Mouse (Mus musculus): Measurements from ENCODE around the gene Fsip2.

DNA sequence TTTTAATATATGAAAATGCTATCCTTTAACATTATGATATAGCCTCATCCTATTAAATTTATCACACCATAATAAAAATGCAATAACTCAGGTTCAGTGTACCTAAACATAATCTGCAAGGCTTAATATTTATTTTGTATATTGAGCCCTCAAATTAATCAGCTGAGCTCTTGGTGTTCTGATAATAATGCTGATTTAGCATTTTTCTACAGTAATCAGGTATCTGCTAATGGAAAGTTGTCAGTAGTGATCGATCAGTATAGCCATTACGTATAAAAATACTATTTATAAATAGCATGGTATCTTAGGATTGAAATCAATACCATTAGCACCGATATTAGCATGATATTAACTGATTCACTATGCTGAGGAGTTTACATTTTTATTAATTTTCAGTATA lies 20.0 kb downstream of the Fsip2 start:
- TF ChIP-seq GATA1 (IDR thresholded peaks at IDR 0.05; ENCODE audit: low read length) (no peak), TAL1 (IDR thresholded peaks at IDR 0.05; ENCODE audit: low read length) (no peak)
